Mouse (Mus musculus) embryonic facial prominence, embryonic 11.5 days (tissue): Measurements from ENCODE around the gene Exoc5. TPM values are rescaled to one million over a fixed set of nuclear protein-coding genes. Genes with fewer than 3 reads are reported as not detected.

Experiments used
- ATAC-seq: fragments of 200-750 bp; cut with Nextera tagmentation; replicated peaks from 2 replicates; pipeline ENCODE4 v1.8.0; 2017; ENCODE audit warnings: low read depth; ENCODE audit not compliant: insufficient number of reproducible peaks, low FRiP score, low TSS enrichment
- DNase-seq: peaks from one replicate; pipeline ENCODE4 v3.0.0-alpha.2; 2015; ENCODE audit warnings: low spot score
- H3K27ac ChIP-seq: fragments of 300-500 bp; sonication (generic); replicated peaks from 2 replicates; pipeline ENCODE4 v1.5.1; 2014; ENCODE audit warnings: mild to moderate bottlenecking, low read depth, low read length, control low read depth
- H3K27me3 ChIP-seq: fragments of 300-500 bp; sonication (generic); 2 replicates; pipeline ENCODE4 v1.6.1; 2014; ENCODE audit warnings: mild to moderate bottlenecking, low read length, moderate library complexity, mixed read lengths; ENCODE audit not compliant: control insufficient read depth, insufficient read depth
- H3K36me3 ChIP-seq: fragments of 300-500 bp; sonication (generic); replicated peaks from 2 replicates; pipeline ENCODE4 v1.6.1; 2014; ENCODE audit warnings: low read depth, mild to moderate bottlenecking, low read length, moderate library complexity, mixed read lengths; ENCODE audit not compliant: control insufficient read depth, insufficient read depth
- H3K4me1 ChIP-seq: fragments of 300-500 bp; sonication (generic); 2 replicates; pipeline ENCODE4 v1.6.1; 2014; ENCODE audit warnings: low read length, mixed read lengths; ENCODE audit not compliant: control insufficient read depth, insufficient read depth
- H3K4me2 ChIP-seq: fragments of 300-500 bp; sonication (generic); 2 replicates; pipeline ENCODE4 v1.6.1; 2014; ENCODE audit warnings: low read depth, mild to moderate bottlenecking, control low read depth, low read length, moderate library complexity
- H3K4me3 ChIP-seq: fragments of 300-500 bp; sonication (generic); 2 replicates; pipeline ENCODE4 v1.5.1; 2014; ENCODE audit warnings: low read depth, low read length, control low read depth
- H3K9ac ChIP-seq: fragments of 300-500 bp; sonication (generic); replicated peaks from 2 replicates; pipeline ENCODE4 v1.6.1; 2014; ENCODE audit warnings: mild to moderate bottlenecking, control low read depth, low read length
- H3K9me3 ChIP-seq: fragments of 300-500 bp; sonication (generic); replicated peaks from 2 replicates; pipeline ENCODE4 v1.6.1; 2016; ENCODE audit warnings: mild to moderate bottlenecking, low read length, inconsistent platforms, mixed read lengths; ENCODE audit not compliant: control insufficient read depth
- WGBS: fragments of 180-500 bp; shearing (Covaris S2); extraction: QIAGEN DNeasy Blood & Tissue Kit; methylation state at CpG from one replicate; pipeline ENCODE4 v1.1.7; 2014; 5-methylcytosine and 5-hydroxymethylcytosine counted together
- polyA plus RNA-seq: library from polyadenylated mRNA; unstranded; fragments of >200 nt; fragmentation: Nextera tagmentation; extraction: Ambion mirVana; gene quantifications from 2 replicates; pipeline ENCODE4 v1.2.1, GENCODE M21; 2014

Exoc5 gene
- polyA plus RNA-seq, 1 experiment from 2014 or later, result 81.9 TPM

DNA sequence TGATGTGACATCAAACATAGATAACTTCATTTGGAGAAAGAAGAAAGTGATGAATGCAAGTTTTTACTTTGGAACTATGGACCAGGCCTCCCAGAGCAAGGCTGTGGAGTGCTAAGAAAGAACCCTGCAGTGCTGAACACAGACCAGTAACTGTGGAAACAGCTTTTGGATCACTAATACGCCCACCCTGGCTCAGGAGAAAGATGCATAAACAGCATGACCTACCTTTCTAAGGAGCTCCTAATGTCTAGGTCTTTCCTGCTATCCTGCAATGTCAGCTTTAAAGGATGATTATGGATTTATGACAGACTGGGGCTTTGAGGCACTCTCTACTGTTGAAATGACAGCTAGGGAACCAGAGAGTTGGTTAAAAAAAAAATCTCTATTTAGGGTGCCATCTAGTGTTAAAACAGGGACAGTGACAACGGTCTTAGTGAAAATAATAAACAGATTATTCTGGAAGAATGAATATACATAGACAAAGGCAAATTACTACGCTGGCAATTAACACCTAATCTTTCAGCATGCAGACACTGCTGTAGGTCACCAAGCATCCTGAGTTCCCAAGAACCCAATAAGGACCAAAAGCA, 38.6 kb downstream of the Exoc5 start:
- no peaks in the 10 kb centered on the region for H3K4me1 ChIP-seq
- no peak overlapping the region for H3K9ac ChIP-seq
- peak; percentile 31 for DNase-seq
- H3K4me3 ChIP-seq, result no peak overlapping the region
- H3K27me3 ChIP-seq, result no peaks in the 10 kb centered on the region
- 83% methylated on average over 3 of the region's 3 CpGs for WGBS
- H3K27ac ChIP-seq, result no peak overlapping the region
- ATAC-seq, result no peak
- H3K36me3 ChIP-seq, result peaks cover 2% of the 10 kb centered on the region; the same call in 1 of the 2 replicates
- no peak overlapping the region for H3K4me2 ChIP-seq
- no peaks in the 10 kb centered on the region for H3K9me3 ChIP-seq

DNA sequence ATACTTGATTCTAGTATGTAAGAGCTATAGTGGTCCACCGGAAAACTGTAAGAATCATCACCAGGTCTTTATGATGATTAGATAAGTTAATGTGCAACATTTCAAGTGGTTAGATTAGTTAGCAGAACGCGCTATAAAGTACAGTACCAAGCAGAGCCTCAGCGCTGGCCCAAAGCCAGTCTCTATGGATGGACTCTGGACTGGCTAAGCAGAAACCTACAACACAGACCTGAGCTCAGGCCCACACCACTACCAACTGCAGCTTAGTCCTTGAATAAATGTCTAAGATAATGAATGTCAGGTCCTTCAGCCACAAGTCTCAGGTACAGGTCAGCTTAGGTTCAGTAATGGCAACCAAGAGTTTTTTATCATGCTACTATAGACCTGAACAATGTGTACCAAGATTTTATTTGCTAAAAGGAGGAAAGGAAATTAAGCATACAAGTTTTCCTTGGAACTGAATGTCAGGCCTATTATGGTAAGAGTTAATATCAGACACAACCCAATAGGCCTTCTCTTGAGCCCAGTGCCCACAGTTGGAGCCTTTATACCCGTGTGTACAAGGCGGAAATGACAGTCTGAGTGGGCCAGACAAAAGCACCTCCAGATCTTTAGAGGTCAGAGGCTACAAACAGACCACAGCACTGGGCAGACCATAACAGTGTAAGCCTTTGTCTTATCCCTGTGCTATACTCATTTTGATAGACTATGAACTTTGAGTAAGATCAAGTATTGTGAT, 39.2 kb downstream of the Exoc5 start:
- Histone ChIP-seq H3K4me3 (no peak overlapping the region), H3K27me3 (no peaks in the 10 kb centered on the region), H3K27ac (no peak overlapping the region), H3K9ac (no peak overlapping the region), H3K9me3 (no peaks in the 10 kb centered on the region), H3K4me2 (no peak overlapping the region), H3K36me3 (peaks cover 2% of the 10 kb centered on the region; the same call in 1 of the 2 replicates), H3K4me1 (no peaks in the 10 kb centered on the region)
- DNase-seq, result no peak
- no peak for ATAC-seq
- WGBS, result 91% methylated on average over 6 of the region's 6 CpGs

DNA sequence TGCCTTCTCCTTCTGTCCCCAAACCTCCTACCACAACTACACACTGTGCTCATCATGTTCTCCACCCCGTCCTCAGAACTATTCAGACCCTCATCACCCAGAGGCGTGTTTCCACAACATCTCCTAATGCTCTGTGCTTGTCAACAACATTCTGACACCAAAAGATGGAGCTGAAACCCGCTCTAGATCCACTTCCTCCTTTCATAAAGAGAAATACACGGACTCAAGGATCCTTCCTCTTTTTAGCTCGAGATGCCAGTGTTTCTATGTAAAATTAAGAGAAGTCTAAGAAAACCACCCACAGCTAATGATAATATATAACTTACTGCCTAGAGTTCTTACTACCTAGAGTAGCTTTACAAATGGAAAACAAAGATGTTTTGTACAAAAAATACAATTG, 46.7 kb downstream of the Exoc5 start:
- peaks cover 3% of the 10 kb centered on the region; the same call in 1 of the 2 replicates for H3K36me3 ChIP-seq
- 93% methylated on average over 5 of the region's 5 CpGs for WGBS
- H3K27me3 ChIP-seq, result no peaks in the 10 kb centered on the region

DNA sequence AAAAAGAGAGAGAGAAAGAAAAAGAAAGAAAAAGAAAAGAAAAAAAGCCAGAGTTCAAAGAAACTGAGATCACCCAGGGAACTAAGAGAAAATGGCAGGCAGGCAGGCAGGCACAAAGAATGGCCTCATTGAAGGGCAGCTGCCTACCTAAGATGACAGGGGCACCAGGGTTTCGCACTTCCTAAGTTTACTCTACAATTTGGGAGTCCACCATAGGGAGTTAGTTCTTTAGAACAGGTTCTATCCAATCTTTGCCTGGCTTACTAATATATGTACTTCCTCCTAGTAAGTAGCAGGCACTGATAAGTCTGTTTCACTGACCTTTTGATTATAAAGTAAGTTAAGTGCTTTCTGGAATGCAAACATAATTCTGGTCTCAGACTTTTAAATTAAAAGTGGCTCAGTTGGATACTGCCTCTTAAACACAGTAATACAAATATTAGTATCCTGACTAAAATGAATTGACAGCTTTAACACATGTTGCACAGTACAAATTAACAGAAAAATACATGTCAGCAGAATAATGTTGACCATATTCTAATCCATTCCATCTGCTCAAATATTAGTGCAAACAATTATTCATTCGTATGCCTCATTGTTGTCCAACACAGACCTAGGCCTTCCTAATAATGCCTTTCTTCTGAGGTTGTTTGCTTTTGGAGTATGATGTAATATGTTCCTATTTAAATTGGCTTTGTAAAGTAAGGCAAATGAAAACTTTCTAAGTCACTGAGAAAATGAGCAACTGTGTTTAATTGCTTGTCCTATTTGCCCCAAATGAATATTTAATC, 57.9 kb downstream of the Exoc5 start:
- no peaks in the 10 kb centered on the region for H3K27me3 ChIP-seq
- ATAC-seq (no peak), DNase-seq (no peak)
- H3K9ac ChIP-seq, result no peak overlapping the region
- no peaks in the 10 kb centered on the region for H3K9me3 ChIP-seq
- H3K36me3 ChIP-seq, result no peaks in the 10 kb centered on the region
- no peaks in the 10 kb centered on the region for H3K4me1 ChIP-seq
- no peak overlapping the region for H3K4me2 ChIP-seq
- H3K4me3 ChIP-seq, result no peak overlapping the region
- no peak overlapping the region for H3K27ac ChIP-seq
- 87% methylated on average over 2 of the region's 2 CpGs for WGBS

More for the DNA sequence above, 46.7 kb downstream of the Exoc5 start:
- DNase-seq, result no peak
- no peak overlapping the region for H3K4me3 ChIP-seq
- H3K27ac ChIP-seq, result no peak overlapping the region
- H3K4me2 ChIP-seq, result no peak overlapping the region
- H3K9ac ChIP-seq, result no peak overlapping the region
- H3K4me1 ChIP-seq, result no peaks in the 10 kb centered on the region
- no peak for ATAC-seq
- no peaks in the 10 kb centered on the region for H3K9me3 ChIP-seq

DNA sequence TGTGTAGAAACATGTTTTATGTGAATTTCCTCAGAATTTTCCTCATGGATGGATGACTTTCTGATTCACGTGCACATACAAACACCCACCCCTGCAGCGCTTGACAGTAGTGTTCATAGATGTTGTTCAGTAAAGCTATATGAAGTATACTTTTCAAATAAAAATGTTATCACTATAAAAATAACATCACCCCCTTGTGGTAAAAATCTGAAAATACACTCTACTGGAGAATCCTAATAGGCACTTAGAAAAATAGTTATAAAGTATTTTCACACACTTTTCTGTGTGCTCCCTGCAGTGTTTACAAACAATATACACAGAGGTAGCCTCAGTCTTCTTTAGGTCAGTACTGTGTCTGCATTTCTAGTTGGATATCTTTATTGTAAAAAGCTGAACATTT, 58.5 kb downstream of the Exoc5 start:
- Histone ChIP-seq H3K9me3 (no peaks in the 10 kb centered on the region), H3K4me3 (no peak overlapping the region), H3K9ac (no peak overlapping the region), H3K27ac (no peak overlapping the region), H3K4me2 (no peak overlapping the region), H3K4me1 (no peaks in the 10 kb centered on the region), H3K27me3 (no peaks in the 10 kb centered on the region), H3K36me3 (no peaks in the 10 kb centered on the region)
- WGBS, result 90% methylated on average over 2 of the region's 2 CpGs
- ATAC-seq (no peak), DNase-seq (peak; percentile 40)

DNA sequence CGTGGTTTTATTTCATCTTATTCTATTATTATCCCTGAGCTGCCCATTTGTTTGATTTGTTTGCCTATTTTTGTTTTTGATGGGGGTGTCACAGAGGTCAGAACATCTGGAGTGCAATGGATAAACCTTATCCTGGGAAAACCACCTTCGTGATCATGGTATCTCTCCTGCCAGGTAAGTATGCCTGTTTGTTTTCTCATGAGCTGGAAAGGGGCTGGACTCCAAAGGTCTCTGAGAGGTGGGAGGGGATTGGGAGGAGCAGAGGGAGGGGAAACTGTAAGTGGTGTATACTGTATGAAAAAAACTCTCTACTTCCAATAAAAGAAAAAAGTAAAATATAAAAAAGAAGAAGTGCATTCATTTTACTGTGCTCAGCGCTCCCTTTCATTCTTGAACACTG, 64.8 kb downstream of the Exoc5 start:
- no peak for DNase-seq
- Histone ChIP-seq H3K27me3 (no peaks in the 10 kb centered on the region), H3K27ac (no peak overlapping the region), H3K36me3 (no peaks in the 10 kb centered on the region), H3K4me1 (no peaks in the 10 kb centered on the region), H3K4me3 (no peak overlapping the region), H3K9me3 (no peaks in the 10 kb centered on the region), H3K9ac (no peak overlapping the region), H3K4me2 (no peak overlapping the region)
- 77% methylated on average over 3 of the region's 3 CpGs for WGBS
- ATAC-seq, result no peak

DNA sequence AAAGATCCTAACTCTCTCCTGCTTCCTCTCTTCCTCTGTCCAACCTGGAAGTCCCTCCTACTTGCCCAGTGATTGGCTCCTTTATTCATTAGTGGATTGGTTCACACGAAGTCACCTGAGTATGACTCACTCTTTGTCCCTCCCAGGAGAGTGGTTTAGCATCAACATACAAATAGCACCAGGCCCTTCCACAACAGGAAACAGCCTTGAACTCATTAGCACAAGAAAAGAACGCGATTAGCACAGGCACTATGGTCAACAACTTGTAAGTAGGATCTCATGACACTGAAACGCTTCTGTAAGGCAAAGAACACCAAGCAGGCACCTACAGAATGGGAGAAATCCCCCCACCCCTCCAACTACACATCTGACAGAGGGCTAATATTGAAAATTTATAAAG, 67.7 kb downstream of the Exoc5 start:
- Histone ChIP-seq H3K36me3 (no peaks in the 10 kb centered on the region), H3K9me3 (no peaks in the 10 kb centered on the region), H3K9ac (no peak overlapping the region), H3K4me2 (no peak overlapping the region), H3K4me1 (no peaks in the 10 kb centered on the region), H3K27ac (no peak overlapping the region), H3K4me3 (no peak overlapping the region), H3K27me3 (no peaks in the 10 kb centered on the region)
- WGBS, result 42% methylated on average over 4 of the region's 4 CpGs
- ATAC-seq (no peak), DNase-seq (no peak)

DNA sequence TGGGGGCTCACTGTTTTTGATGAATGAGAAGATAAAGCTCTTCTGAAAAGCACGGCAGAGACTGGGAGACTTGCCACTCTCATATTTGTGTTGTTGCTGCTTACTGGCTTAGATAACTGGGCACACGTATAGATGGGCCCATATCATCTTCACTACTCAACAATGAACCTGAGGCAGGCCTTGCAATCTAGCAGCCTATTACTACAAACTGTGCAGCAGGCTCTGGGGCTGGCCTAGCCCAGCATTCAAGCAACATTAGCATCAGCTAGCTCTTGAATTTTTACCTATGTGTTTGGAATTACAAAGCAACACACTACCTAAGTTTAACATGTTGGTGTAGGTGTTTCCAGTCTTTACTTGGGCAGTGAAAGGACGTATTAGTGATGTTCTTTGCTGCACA, 72.6 kb downstream of the Exoc5 start:
- 85% methylated on average over 3 of the region's 3 CpGs for WGBS
- no peak overlapping the region for H3K27ac ChIP-seq
- no peak overlapping the region for H3K9ac ChIP-seq
- no peak overlapping the region for H3K4me2 ChIP-seq
- no peak overlapping the region for H3K4me3 ChIP-seq
- DNase-seq (no peak), ATAC-seq (no peak)
- H3K9me3 ChIP-seq, result no peaks in the 10 kb centered on the region
- H3K27me3 ChIP-seq, result no peaks in the 10 kb centered on the region
- H3K36me3 ChIP-seq, result no peaks in the 10 kb centered on the region
- no peaks in the 10 kb centered on the region for H3K4me1 ChIP-seq
